Mouse (Mus musculus): ENCODE results near the gene Ero1lb. TPM values are rescaled to one million over a fixed set of nuclear protein-coding genes. Genes with fewer than 3 reads are reported as not detected.

The Ero1lb gene
- total and polyA plus RNA-seq, 3 experiments, result 4.2 to 5.8 TPM; not detected in 1

DNA sequence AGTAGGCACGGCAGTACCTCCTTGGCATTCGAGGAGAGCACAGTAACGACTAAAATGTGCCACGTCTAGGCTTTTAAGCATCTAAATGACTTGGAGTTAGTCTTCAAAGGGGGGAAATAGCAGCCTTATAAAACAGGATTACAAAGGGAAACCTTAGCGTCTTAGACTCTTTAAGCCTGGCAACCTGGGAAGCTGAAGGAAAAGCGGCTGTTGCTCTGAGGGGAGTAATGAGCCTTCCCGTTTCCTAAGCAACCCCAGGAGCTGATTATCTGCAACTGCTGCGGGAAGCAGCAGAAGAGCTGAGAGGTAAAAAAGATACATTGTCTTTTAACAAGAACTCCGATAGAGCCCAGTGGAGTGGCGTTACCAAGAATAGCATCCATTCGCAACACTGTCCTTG is 26.0 kb upstream of the Ero1lb start (continued):
- no peak for TF ChIP-seq JUND (IDR thresholded peaks at IDR 0.05; ENCODE audit: low read depth, low read length)

DNA sequence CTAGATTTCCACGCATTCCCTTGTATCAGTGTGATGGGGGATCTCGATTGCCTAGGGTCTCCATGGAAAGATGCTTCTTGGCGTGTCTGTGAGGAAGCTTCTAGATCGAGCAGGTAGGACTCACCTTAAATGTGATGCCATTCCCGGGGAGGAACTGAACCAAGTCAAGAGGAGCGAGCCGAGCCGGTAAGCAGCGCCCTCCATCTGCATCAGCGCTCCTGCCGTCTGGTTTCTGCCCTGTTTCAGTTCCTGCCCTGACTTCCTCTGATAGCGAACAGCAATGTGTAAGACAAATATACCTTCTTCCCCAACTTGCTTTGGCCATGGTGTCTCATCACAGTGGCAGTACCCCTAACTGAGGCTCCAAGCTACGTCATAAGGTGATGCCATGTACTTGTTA is 25.6 kb upstream of the Ero1lb start:
- Histone ChIP-seq H3K36me3 (ENCODE audit: control insufficient read depth in 1 of 2, insufficient read depth in 2 of 2, low read length in 2 of 2) (no peaks in the 10 kb centered on the region), H3K79me2 (ENCODE audit: control insufficient read depth, insufficient read depth, low read length, poor library complexity) (no peaks in the 10 kb centered on the region), H3K27ac (ENCODE audit: control insufficient read depth, low read depth, low read length) (no peak overlapping the region), H3K4me1 (ENCODE audit: control insufficient read depth in 1 of 2, insufficient read depth in 2 of 2, low read length in 2 of 2) (no peaks in the 10 kb centered on the region), H3K9ac (ENCODE audit: control insufficient read depth, low read depth, low read length, poor library complexity, severe bottlenecking) (no peak overlapping the region), H3K9me3 (replicated peaks; ENCODE audit: insufficient read depth, low read length) (no peaks in the 10 kb centered on the region), H3K27me3 (ENCODE audit: control insufficient read depth in 1 of 2, insufficient read depth in 2 of 2, low read length in 2 of 2) (peaks cover 2 to 4% of the 10 kb centered on the region in 2 experiments; a peak in 3 of 4 replicates), H3K4me3 (ENCODE audit: control insufficient read depth in 1 of 2, insufficient read depth in 1 of 2, low read depth in 2 of 2, low read length in 2 of 2) (no peak overlapping the region)
- no peak for DNase-seq (ENCODE audit: low read depth, low spot score)
- TF ChIP-seq ETS1 (IDR thresholded peaks at IDR 0.05; ENCODE audit: low read depth, low read length) (no peak), UBTF (IDR thresholded peaks at IDR 0.05; ENCODE audit: borderline replicate concordance, insufficient read depth, low read depth, low read length) (no peak), GATA1 (IDR thresholded peaks at IDR 0.05; ENCODE audit: low read depth, low read length) (no peak), RAD21 (IDR thresholded peaks at IDR 0.05; ENCODE audit: low read depth, low read length) (no peak), TBP (IDR thresholded peaks at IDR 0.05; ENCODE audit: low read depth, low read length) (no peak), MYC (IDR thresholded peaks at IDR 0.05; ENCODE audit: low read depth, low read length) (no peak), CHD2 (IDR thresholded peaks at IDR 0.05; ENCODE audit: low read length) (no peak), ZKSCAN1 (IDR thresholded peaks at IDR 0.05; ENCODE audit: low read depth, low read length) (no peak), MAZ (IDR thresholded peaks at IDR 0.05; ENCODE audit: low read depth, low read length) (no peak), SMC3 (IDR thresholded peaks at IDR 0.05; ENCODE audit: low read depth, low read length) (no peak), CTCF (IDR thresholded peaks at IDR 0.05 in 2 of 3, conservative IDR thresholded peaks at IDR 0.05 in 1 of 3; ENCODE audit: control insufficient read depth in 1 of 3, insufficient read depth in 1 of 3, low read depth in 2 of 3, low read length in 3 of 3, poor library complexity in 1 of 3, severe bottlenecking in 1 of 3) (no peak), MAX (IDR thresholded peaks at IDR 0.05; ENCODE audit: low read length) (no peak), KAT2A (conservative IDR thresholded peaks at IDR 0.05; ENCODE audit: low read depth, low read length) (no peak), POLR2A (IDR thresholded peaks at IDR 0.05; ENCODE audit: control insufficient read depth in 1 of 2, insufficient read depth in 1 of 2, low read depth in 1 of 2, low read length in 2 of 2, poor library complexity in 1 of 2) (no peak), SIN3A (IDR thresholded peaks at IDR 0.05; ENCODE audit: low read length) (no peak), MEF2A (IDR thresholded peaks at IDR 0.05; ENCODE audit: extremely low read depth, insufficient replicate concordance, low read depth, low read length, poor library complexity, severe bottlenecking) (no peak), MYB (IDR thresholded peaks at IDR 0.05; ENCODE audit: low read depth, low read length) (no peak), ELF1 (IDR thresholded peaks at IDR 0.05; ENCODE audit: low read depth, low read length) (no peak), JUND (IDR thresholded peaks at IDR 0.05; ENCODE audit: low read depth, low read length) (no peak)

Measured in MEL (cell line).